Mouse (Mus musculus): ENCODE results near the gene Hopx.

The Hopx gene

GRCm38 (mm10) chr5:77131879-77132278, 17.0 kb upstream of the Hopx start:
- DNase-seq: no peak

GRCm38 (mm10) chr5:77130310-77131020, 15.5 kb upstream of the Hopx start:
- no peak for DNase-seq

GRCm38 (mm10) chr5:77129907-77130306, 15.0 kb upstream of the Hopx start:
- DNase-seq: no peak

GRCm38 (mm10) chr5:77128854-77129253, 13.9 kb upstream of the Hopx start:
- no peak for DNase-seq

GRCm38 (mm10) chr5:77126415-77126968, 11.6 kb upstream of the Hopx start:
- no peak for DNase-seq

- no peak for DNase-seq
These were observed 9.9 kb upstream of the Hopx start for GRCm38 (mm10) chr5:77124817-77125283.

- DNase-seq: no peak
These were observed 9.2 kb upstream of the Hopx start for GRCm38 (mm10) chr5:77124165-77124564.

GRCm38 (mm10) chr5:77123597-77123996, 8.7 kb upstream of the Hopx start:
- no peak for DNase-seq

GRCm38 (mm10) chr5:77122254-77123192, 7.6 kb upstream of the Hopx start:
- no peak for DNase-seq

GRCm38 (mm10) chr5:77120701-77121100, 5.8 kb upstream of the Hopx start:
- DNase-seq: no peak

- DNase-seq: no peak
These were observed 4.8 kb upstream of the Hopx start for GRCm38 (mm10) chr5:77119475-77120422.

GRCm38 (mm10) chr5:77115732-77116131, 811 bp upstream of the Hopx start:
- DNase-seq: no peak

GRCm38 (mm10) chr5:77113773-77114172, 1.1 kb downstream of the Hopx start:
- DNase-seq: no peak

GRCm38 (mm10) chr5:77112066-77112465, 2.9 kb downstream of the Hopx start:
- no peak for DNase-seq

- DNase-seq: no peak
These were observed 5.1 kb downstream of the Hopx start for GRCm38 (mm10) chr5:77109814-77110213.

GRCm38 (mm10) chr5:77108806-77109205, 6.1 kb downstream of the Hopx start:
- no peak for DNase-seq

GRCm38 (mm10) chr5:77107146-77107822, 7.6 kb downstream of the Hopx start:
- no peak for DNase-seq

- DNase-seq: no peak
These were observed 12.2 kb downstream of the Hopx start for GRCm38 (mm10) chr5:77102522-77103365.

- no peak for DNase-seq
These were observed 14.2 kb downstream of the Hopx start for GRCm38 (mm10) chr5:77100691-77101090.

GRCm38 (mm10) chr5:77099997-77100380, 14.9 kb downstream of the Hopx start:
- DNase-seq: no peak

Data from thymus, postnatal 4 days (tissue).